Mouse (Mus musculus): ENCODE results near the gene Nmur1.

Nmur1 gene

DNA sequence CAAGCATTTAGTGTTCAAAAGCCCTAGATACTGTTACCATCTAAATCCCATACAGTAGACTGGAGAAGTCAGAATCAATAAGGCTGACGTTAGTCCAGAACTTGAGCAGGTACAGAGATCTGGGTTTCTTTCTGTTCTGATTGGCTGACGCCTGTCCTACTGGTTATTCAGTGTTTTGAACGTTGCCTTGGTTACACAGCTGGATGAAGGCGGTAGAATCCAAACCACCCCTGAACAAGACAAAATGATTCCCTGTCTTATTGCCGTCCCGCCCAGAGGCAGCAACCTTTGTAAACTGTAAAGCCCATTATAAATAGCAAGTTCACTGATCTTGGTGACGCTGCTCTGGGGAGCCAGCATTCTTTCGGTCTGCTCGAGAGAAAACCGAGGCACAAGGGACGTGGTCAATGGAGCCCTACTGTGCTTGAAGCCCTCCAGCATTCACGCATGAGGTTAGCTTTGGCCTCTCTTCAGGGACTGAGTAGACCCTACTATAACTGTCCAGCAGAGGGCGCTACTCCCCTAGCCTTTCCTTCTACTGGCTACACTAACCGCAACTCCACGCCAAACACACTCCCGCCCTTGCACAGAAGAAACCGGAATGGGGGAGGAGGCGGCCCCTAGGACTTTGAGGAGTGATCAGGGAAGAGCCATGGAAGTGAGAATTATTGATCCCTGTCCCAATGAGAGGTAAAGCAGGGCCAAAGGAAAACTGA, 14.3 kb upstream of the Nmur1 start:
- DNase-seq: peak; percentile 98

GRCm38 (mm10) chr1:86439487-86440170, 13.6 kb upstream of the Nmur1 start:
- DNase-seq: peak; percentile 51

DNA sequence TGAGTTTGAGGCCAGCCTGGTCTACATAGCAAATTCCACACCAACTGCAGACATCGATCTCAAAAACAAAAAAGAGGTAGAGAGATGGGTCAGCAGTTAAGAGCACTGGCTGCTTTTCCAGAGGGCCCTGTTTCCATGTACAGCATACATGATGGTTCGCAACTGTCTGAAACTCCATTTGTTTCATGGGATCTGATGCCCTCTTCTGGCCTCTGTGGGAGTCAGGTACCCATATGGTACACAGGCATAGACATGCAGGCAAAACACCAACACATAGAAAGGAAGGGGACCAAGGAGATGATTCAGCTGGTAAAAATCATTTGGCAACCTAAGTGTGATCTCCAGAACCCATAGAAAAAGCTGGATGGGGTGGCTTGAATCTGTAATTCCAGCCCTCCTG, 12.5 kb upstream of the Nmur1 start:
- no peak for DNase-seq

- DNase-seq: no peak
These were observed 11.9 kb upstream of the Nmur1 start for GRCm38 (mm10) chr1:86438014-86438319.

GRCm38 (mm10) chr1:86437219-86438013, 11.4 kb upstream of the Nmur1 start:
- no peak for DNase-seq

DNA sequence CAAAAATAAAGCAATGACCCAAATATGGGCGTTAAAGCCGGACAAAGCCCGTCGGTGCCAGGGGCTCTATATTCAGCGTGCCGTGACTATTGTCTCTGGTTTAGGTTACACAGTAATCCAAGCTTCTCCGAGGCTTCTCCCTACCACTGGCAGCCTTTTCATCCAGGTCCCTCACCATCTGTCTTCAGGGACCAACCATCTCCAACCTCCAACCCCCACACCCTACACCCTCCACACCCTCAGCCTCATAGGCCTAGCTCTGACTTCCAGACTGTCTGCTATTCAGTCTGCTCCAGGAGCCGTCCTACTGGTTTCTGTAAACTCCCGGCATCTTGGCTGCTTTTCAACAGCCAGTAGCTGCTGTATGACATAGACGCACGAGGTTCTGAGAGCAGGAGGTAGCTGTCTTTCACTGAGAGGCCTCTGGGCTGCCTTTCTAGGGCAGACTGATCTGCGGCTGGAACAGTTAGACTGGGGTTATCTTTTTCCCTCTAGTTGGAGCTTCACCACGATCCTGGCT, 9.3 kb upstream of the Nmur1 start:
- DNase-seq: peak; percentile 74

GRCm38 (mm10) chr1:86434439-86435201, 8.6 kb upstream of the Nmur1 start:
- DNase-seq: peak; percentile 100

GRCm38 (mm10) chr1:86434001-86434400, 8.0 kb upstream of the Nmur1 start:
- no peak for DNase-seq

- no peak for DNase-seq
These were observed 7.3 kb upstream of the Nmur1 start for GRCm38 (mm10) chr1:86433359-86433758.

- DNase-seq: no peak
These were observed 6.8 kb upstream of the Nmur1 start for GRCm38 (mm10) chr1:86432778-86433177.

GRCm38 (mm10) chr1:86430056-86430455, 4.0 kb upstream of the Nmur1 start:
- DNase-seq: peak; percentile 86

DNA sequence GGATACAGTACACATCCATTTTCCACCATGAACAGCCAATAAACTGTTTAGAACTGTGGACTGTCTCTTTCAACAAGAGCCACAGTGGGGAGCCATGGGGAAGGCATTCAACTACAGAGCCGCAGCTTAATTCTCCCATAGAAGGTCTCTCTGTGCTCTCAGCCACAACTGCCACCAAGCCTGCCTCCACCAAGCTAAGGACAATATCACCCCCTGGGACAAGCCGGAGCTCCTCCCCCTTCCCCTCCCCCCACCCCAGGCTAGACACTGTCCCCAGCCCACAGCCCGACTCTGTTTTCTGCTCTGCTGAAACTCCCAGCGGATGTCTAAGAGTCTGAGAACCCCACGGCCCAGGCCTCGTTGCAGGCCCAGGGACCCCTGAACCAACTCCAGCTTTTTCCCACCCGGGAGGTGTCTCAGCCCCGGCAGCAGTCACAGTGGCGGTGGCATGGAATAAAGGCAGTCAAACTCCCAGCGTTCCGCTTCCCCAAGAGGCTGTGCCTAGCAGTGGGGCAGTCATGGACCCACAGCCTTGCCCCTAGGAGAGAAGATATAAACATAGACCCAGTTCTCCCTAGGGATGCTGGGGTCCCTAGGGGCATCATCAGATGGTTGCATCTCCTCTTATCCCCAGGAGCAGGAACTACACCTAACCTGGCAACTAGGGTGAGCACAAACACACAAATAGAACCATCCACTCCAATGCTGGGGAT, 1.0 kb downstream of the Nmur1 start:
- no peak for DNase-seq

GRCm38 (mm10) chr1:86424336-86424735, 1.7 kb downstream of the Nmur1 start:
- no peak for DNase-seq

- DNase-seq: no peak
These were observed 2.1 kb downstream of the Nmur1 start for GRCm38 (mm10) chr1:86423879-86424278.

GRCm38 (mm10) chr1:86421007-86421406, 5.0 kb downstream of the Nmur1 start:
- DNase-seq: peak; percentile 47

- DNase-seq: no peak
These were observed 9.7 kb downstream of the Nmur1 start for GRCm38 (mm10) chr1:86416321-86416720.

GRCm38 (mm10) chr1:86415612-86416184, 10.3 kb downstream of the Nmur1 start:
- DNase-seq: no peak

GRCm38 (mm10) chr1:86415144-86415543, 10.9 kb downstream of the Nmur1 start:
- no peak for DNase-seq

DNA sequence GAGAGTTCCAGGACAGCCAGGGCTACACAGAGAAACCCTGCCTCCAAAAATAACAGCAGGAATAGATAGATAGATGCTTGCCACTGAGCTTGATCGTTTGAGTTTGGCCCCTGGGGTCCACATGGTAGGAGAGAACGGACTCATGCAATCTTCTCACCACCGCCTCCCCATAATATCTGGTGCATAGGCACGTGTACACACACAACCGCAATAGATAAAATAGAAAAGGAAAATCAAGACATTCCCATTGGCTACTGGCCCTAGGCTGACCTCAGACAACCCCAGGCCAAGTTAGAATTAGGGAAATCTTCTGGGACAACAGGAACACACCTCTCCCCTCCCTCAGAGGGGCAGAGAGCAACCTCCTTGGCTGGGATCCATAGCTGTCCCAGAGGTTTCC, 11.3 kb downstream of the Nmur1 start:
- no peak for DNase-seq

GRCm38 (mm10) chr1:86409476-86409875, 16.6 kb downstream of the Nmur1 start:
- DNase-seq: no peak

- DNase-seq: no peak
These were observed 17.5 kb downstream of the Nmur1 start for GRCm38 (mm10) chr1:86408515-86408914.

GRCm38 (mm10) chr1:86406914-86407313, 19.1 kb downstream of the Nmur1 start:
- peak; percentile 53 for DNase-seq

Measured in kidney, postnatal 10 days (tissue).